Mouse (Mus musculus): ENCODE measurements around the gene Usp48.

Gene Usp48

DNA sequence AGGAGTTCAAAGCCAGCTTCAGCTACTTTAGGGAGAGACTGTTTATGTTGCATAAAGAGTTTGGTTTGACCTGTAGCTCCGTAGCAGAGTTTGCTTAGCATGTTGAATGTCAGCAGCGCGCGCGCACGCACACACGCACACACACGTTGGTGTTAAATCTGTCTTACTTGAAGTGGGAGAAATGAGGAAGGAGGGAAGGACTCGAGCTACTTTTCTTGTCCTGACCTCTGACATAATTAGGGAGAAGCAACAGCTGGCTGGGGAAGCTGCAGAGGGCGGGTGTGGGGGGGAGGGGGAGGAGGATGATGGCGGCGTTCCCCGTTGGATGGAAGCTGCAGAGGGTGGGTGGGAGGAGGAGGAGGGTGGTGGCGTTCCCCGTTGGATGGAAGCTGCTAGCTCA, 16.7 kb downstream of the Usp48 start:
- no peak for DNase-seq

GRCm38 (mm10) chr4:137622847-137623246, 29.3 kb downstream of the Usp48 start:
- DNase-seq = no peak

DNA sequence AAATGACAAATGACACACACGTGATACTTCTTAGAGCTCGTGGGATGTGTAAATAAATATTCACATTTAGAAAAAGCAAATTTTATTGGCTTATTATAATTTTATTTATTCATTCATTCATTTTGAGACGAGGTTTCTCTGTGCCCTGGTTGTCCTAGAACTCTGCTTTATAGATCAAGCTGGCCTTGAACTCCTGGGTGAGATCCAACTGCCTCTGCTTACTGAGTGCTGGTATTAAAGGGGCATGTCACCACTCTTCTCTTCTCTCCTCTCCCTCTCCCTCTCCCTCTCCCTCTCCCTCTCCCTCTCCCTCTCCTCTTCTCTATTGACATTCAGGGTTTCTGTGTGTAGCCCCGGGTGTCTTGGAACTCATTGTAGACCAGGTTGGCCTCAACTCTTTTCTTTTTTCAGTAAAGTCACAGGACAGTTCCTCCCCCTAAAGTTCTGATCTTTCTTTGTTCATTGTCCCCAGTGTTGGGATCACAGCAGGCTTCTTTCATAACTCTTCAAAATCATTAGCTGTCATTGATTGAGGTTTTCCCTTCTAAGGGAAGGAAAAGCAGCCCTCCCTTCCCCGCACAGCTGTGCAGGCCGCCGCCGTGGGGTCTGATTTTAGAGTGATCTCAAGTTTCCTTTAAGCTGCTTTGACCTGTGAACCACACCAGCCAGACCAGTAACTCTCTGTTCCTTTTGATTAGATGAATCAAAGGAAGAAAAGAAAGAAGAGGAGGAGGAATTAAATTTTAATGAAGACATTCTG, 34.1 kb downstream of the Usp48 start:
- peak in 1 of 2 experiments; percentile 31 for DNase-seq

DNA sequence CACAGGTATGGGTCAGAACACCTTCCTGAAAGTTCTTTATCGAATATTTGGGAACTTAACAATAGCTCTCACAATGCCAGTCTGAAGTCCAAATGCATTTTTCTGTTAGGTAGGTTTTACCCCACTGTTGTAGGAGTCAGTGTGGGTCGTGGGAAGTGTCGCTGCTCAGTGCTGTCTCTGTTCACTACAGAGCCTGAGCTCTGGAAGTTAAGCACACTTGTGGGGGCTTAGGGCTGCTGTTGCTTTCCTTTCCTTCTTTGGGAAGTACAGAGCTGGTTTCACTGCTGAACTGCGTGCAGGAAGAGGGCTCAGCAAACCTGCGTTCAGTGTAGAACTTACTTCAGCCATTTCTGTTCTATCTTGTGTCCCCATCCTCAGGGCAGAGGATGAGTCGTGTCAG, 34.8 kb downstream of the Usp48 start:
- no peak for DNase-seq

DNA sequence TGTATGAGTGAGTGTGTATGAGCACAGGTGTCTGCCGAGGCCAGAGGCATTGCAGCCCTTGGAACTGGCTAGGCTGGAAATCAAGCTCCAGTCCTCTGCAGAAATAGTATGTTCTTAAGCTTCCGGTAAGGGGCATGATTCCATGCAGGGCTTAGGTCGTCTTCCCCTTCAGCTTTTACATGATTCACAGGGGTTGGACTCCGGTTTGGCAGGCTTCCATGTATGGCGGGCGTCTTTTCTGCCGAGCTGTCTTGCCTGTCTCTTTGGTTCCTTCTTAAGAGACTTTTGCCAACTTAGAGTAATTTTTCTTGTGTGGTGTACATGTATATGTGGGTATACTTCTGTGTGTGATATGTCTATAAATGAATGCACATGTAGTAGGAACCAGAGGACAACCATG, 35.8 kb downstream of the Usp48 start:
- DNase-seq = peak in 1 of 2 experiments; percentile 29

- DNase-seq = no peak
These were observed 36.6 kb downstream of the Usp48 start for GRCm38 (mm10) chr4:137630153-137630552.

DNA sequence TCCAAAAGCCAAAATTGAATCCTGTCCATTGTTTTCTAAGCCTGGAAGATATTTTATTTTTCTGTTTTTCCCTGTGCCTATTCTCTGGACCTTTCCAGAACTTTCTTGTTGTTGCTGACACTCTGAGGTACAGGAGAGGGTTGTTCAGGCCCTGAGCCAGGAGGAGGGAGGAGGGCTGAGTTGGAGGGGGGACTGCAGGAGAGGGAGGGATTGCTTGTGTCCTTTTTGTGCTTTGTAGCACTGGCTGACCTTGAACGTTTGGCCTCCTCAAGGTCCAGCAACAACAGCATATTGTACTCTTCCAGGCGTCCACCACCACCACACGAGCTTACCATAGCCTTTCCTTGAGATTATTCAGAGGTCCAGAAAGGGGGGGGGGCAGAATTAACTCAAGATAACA, 38.0 kb downstream of the Usp48 start:
- no peak for DNase-seq

DNA sequence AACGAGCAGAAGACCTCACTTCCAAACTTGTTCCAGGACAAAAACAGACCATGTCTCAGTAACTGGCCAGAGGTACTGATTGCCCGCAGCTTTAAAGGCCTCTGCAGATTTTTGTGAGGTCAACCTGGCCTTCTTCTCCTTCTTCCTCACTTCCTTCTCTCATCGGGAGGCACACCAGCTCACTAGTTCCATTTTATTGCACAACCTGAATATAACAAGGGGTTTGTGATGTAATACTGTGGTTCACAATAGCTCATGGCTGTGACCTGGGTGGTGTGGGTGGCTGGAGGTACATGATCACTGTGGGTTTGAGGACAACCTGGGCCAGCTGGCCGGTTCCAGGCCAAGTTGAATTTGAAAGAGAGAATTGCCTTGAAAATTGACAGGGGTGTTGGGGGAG, 39.8 kb downstream of the Usp48 start:
- DNase-seq = no peak

DNA sequence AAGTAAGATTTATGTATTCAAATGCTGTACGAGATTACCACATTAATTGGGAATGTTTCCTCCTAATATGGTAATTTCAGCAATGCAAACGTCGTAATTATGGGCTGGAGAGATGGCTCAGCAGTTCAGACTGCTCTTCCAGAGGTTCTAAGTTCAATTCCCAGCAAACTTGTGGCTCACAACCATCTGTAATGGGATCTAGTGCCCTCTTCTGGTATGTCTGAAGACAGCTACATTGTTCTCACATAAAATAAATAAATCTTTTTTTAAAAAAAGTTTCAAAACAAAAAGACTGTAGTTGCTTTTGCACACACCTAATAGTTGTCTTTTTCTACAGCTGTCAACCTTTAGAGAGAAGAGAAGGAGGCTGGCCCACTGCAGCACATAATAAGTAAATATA, 43.0 kb downstream of the Usp48 start:
- no peak for DNase-seq

- DNase-seq = no peak
These were observed 48.0 kb downstream of the Usp48 start for GRCm38 (mm10) chr4:137641556-137641955.

DNA sequence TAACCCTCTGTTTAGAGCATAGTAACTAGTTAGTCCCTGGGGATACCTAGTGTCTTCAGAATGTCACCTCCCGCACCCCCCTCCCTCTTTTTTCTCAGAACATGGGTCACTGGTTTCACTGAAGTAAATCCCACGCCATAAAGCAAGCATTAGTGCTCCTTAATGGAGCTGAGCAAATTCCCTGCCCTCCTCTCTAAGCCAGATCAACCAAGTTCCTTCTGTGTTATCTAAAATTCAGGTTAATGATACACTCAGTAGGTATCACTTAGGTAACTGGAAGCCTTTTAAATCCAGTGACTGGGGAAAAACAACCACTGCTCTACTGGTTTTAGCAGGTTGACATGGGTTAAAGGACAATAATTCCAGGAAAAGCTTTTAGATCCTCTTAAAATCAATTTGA, 48.5 kb downstream of the Usp48 start:
- DNase-seq = no peak

DNA sequence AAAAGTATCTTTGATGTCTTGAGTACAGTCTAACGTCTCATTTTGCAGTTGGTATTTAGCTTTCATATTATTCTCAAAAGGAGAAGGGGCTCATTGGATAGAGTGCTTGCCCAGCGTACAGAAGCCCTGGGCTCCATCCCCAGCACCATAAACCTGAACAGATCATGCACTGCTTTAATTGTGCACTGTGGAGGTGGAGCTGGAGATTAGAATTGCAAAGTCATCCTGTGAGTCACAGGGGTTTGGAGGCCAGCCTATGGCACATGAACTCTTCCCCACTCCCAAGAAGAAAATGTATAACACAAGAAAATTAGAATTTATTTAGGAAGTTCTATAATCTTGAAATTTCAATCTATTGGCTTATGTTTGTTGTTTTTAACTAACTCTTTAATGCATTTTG, 49.9 kb downstream of the Usp48 start:
- DNase-seq = no peak

DNA sequence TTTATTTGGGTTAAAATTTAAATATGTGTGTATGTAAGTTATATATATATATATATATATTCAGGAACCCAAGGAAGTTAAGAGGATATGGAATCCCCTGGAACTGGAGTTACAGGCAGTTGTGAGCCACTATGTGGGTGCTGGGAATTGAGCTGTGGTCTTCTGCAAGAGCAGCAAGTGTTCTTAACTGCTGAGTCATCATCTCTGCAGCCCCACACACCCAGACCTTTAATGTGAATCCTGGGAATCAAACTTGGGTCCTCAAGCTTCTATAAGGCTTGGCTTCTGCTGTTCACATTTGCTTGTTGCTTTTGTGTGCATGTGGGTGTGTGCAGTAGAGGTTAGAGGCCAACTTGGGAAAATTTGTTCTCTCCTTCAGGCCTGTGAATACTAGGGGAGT, 52.7 kb downstream of the Usp48 start:
- DNase-seq = no peak

- DNase-seq = no peak
These were observed 54.1 kb downstream of the Usp48 start for GRCm38 (mm10) chr4:137647648-137648047.

GRCm38 (mm10) chr4:137648230-137648629, 54.7 kb downstream of the Usp48 start:
- no peak for DNase-seq

DNA sequence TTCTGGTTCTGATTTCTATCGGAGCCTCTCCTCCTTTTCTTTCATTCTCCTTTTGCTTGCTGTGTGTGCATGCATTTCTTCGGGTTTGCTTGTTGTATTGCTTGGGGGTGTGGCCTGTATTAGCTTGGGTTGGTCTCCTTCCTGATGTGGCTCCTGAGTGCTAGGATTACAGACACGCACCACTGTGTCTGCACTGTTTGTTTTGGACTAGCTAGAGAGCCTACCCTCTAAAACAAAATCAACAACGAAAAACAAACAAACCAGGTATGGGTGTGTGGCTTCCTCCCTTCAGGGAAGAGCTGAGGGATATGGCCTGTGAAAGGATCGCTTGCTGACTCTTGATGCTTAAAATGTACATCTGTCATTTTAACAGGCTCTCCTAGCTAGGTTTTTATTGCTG, 57.4 kb downstream of the Usp48 start:
- no peak for DNase-seq

DNA sequence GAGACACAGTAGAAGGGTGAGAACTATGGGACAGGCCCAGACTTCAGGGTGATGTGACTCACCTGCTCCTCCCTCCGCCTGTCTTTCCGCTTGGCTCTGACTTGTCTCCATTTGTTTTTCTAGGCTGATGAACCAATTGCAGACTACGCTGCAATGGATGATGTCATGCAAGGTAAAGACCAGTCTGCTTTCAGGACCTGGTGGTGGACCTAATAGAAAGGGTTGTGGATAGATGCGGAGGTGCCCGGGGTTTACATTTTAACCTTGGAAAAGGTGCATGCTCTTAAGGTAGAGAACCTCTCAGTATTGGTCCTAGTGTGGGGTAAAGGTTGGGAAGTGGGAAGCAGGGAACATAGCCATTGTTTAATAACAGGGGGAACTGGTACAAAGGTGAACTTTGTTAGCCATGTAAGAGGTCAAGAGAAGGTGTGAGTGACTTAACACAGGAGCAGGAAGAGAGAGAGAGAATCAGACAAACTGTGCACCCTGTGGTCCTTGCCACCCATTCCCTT, 59.3 kb downstream of the Usp48 start:
- no peak for DNase-seq

- DNase-seq = no peak
These were observed 61.9 kb downstream of the Usp48 start for GRCm38 (mm10) chr4:137655241-137656031.

- DNase-seq = no peak
These were observed 64.1 kb downstream of the Usp48 start for GRCm38 (mm10) chr4:137657674-137658073.

- DNase-seq = no peak
These were observed 66.0 kb downstream of the Usp48 start for GRCm38 (mm10) chr4:137659541-137659940.

GRCm38 (mm10) chr4:137660364-137661077, 67.0 kb downstream of the Usp48 start:
- DNase-seq = peak; percentile 55 to 82

DNA sequence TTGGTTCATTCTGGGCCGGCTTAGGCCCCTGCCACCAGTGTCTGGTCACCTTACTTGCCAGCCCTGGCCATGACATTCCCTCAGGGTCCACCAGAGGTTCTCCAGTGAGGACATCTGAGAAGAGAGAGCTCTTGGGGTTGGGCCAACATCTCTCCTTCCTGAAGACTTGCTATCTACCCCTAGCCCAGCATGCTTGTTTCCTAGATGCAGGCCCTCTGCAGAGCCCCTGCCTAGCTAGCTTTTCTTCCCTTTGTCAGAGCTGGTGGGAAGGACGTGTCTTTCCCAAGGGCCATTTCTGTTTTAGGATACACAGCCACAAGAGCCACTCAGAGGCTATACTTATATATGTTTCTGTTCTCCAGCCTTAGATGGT, 67.5 kb downstream of the Usp48 start:
- no peak for DNase-seq

GRCm38 (mm10) chr4:137661547-137661946, 68.0 kb downstream of the Usp48 start:
- DNase-seq = no peak

GRCm38 (mm10) chr4:137663491-137663890, 69.9 kb downstream of the Usp48 start:
- DNase-seq = no peak
